Mouse (Mus musculus): Measurements from ENCODE around the gene Cmtm1.

- TF ChIP-seq CTCF (IDR thresholded peaks at IDR 0.05; ENCODE audit: low read depth) (no peak), EP300 (IDR thresholded peaks at IDR 0.05; ENCODE audit: low read depth) (no peak)
Observed at GRCm38 (mm10) chr8:104251461-104251860, 58.5 kb downstream of the Cmtm1 start.
